Mouse (Mus musculus) CD4-positive naive resting alpha-beta T cell, adult 76 days (primary cell): ENCODE results near the gene Mia. TPM values are rescaled to one million over a fixed set of nuclear protein-coding genes. Genes with fewer than 3 reads are reported as not detected.

Source experiments
- total RNA-seq: library from RNA; stranded (reverse); gene quantifications from one replicate; pipeline ENCODE4 v1.2.4, GENCODE M21; 2023

The Mia gene
- total RNA-seq: not detected

GRCm38 (mm10) chr7:27180837-27181695 is at the start of gene Mia, which contains the start of gene Gm21983:
Gene Mia (minus strand): TSS chr7:27181157.
Gene Gm21983 (minus strand): TSS chr7:27181086.

GRCm38 (mm10) chr7:27228281-27228821 is 47.4 kb upstream of the Mia start, which contains the start of gene Itpkc:
Gene Itpkc (minus strand): TSS chr7:27228661.

GRCm38 (mm10) chr7:27195681-27196611 is 15.0 kb upstream of the Mia start, which contains the start of the genes BC024978 and Snrpa:
Gene BC024978 (plus strand): TSS chr7:27195781.
Gene Snrpa (minus strand): TSS chr7:27196271.

DNA sequence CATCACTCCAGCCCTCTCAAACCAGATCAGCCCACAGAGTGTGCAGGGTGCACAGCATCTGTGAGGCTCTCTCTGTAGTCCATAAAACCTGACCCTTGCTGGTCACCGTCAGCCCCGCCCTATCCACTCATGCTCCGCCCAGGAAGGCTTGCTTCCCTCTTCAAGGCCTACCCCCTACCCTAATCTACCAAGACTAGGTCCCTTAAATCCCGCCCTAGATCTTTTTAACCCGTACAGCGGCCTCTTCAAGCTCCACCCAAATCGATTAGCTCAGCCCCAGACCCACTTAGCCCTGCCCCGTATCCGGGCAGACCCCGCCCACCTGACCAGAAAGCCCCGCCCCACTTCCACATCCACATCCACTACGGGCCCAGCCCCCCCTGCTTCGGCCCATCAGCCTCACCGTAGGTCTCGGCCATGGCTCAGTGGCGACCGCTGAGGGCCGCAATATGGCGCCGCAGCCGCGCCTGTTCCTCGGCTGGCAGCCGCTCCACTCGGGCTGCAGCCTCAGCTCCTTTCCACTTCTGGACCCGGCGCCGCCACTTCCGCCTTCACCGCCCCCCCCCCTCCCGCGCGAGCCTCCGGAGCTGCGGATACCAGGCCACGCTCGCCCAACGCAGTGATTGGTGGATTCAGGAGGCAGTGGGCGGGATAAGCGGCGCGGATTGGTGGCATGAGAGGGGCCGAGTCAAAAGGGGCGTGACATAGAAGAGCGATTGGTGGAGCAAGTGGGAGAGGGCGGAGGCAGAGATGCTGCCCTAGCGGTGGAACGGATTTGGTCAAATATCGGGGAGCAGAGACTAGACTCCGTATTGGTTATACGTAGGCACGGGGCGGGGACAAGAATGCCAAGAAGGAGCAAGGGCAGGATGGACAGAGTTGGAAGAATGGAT is 2.4 kb downstream of the Mia start, which contains the start of gene Rab4b:
Rab4b (minus strand) TSS at position 573 of the 893 bp plus-strand sequence.

GRCm38 (mm10) chr7:27166614-27167474 is 14.1 kb downstream of the Mia start, which contains the start of gene Egln2:
Gene Egln2 (minus strand): TSS chr7:27166802.

GRCm38 (mm10) chr7:27153205-27153764 is 27.7 kb downstream of the Mia start, which contains the start of gene Cyp2t4:
Gene Cyp2t4 (plus strand): TSS chr7:27153714.

Other genes starting within 250 kb of the Mia start
- not detected for gene Cyp2a22, start 241.8 kb downstream of the Mia start, total RNA-seq
- gene Cyp2a12, start 152.1 kb downstream of the Mia start, total RNA-seq: not detected
- gene Cyp2f2, start 61.2 kb downstream of the Mia start, total RNA-seq: not detected
- not detected for gene Cyp2t4, start 27.4 kb downstream of the Mia start, total RNA-seq
- 95.0 TPM for gene Egln2, start 14.4 kb downstream of the Mia start, total RNA-seq
- 77.3 TPM for gene Rab4b, start 2.3 kb downstream of the Mia start, total RNA-seq
- 0.44 TPM for gene Gm21983, start 71 bp downstream of the Mia start, total RNA-seq
- 10.9 TPM for gene BC024978, start 14.6 kb upstream of the Mia start, total RNA-seq
- 77.4 TPM for gene Snrpa, start 15.1 kb upstream of the Mia start, total RNA-seq
- 12.1 TPM for gene Itpkc, start 47.5 kb upstream of the Mia start, total RNA-seq
- gene Coq8b, start 51.9 kb upstream of the Mia start, total RNA-seq: 15.3 TPM
- 2.7 TPM for gene Numbl, start 77.3 kb upstream of the Mia start, total RNA-seq
- 1.1 TPM for gene Ltbp4, start 156.5 kb upstream of the Mia start, total RNA-seq
- gene Shkbp1, start 174.9 kb upstream of the Mia start, total RNA-seq: 60.2 TPM
- gene Gm20479, start 176.3 kb upstream of the Mia start, total RNA-seq: 3.7 TPM